Mouse (Mus musculus) CH12.LX (cell line): Measurements from ENCODE around the gene Znfx1. TPM values are rescaled to one million over a fixed set of nuclear protein-coding genes. Genes with fewer than 3 reads are reported as not detected.

Experiments
- DNase-seq: peaks from one replicate; pipeline ENCODE4 v3.0.0-alpha.2; 2013; ENCODE audit errors: extremely low read depth
- H3K27ac ChIP-seq: 2 replicates; pipeline ENCODE4 v1.5.1; 2012; ENCODE audit warnings: low read depth, mild to moderate bottlenecking, control low read depth, moderate library complexity; ENCODE audit not compliant: insufficient read depth
- H3K27me3 ChIP-seq: replicated peaks from 2 replicates; pipeline ENCODE3; 2012; ENCODE audit warnings: inconsistent platforms
- H3K36me3 ChIP-seq, 2 experiments: replicated peaks in 1 of 2; 2 replicates each; pipeline versions ENCODE3 to v1.6.1; 2012; ENCODE audit warnings: inconsistent platforms in 1 of 2, low read length in 1 of 2, mild to moderate bottlenecking in 1 of 2, mixed read lengths in 1 of 2, moderate library complexity in 1 of 2; ENCODE audit not compliant: control insufficient read depth in 1 of 2, insufficient read depth in 1 of 2
- H3K4me1 ChIP-seq, 2 experiments: 2 replicates each; pipeline ENCODE4 v1.6.1; 2012; ENCODE audit warnings: inconsistent platforms in 1 of 2, moderate library complexity in 1 of 2; ENCODE audit not compliant: insufficient read depth in 2 of 2, control insufficient read depth in 1 of 2
- H3K4me2 ChIP-seq: 2 replicates; pipeline ENCODE4 v1.6.1; 2012; ENCODE audit warnings: low read depth, mild to moderate bottlenecking, control low read depth; ENCODE audit not compliant: poor library complexity, insufficient read depth, severe bottlenecking
- H3K4me3 ChIP-seq, 3 experiments: fragments of 150-350 bp in 1 of 3; sonication (generic) in 1 of 3; replicated peaks in 1 of 3; 2 replicates each; pipeline versions ENCODE3 to v1.5.1; 2011 to 2012; ENCODE audit warnings: low read depth in 2 of 3, low read length in 2 of 3, mild to moderate bottlenecking in 2 of 3, moderate library complexity in 2 of 3, control low read depth in 1 of 3, improper control_type of control experiment in 1 of 3, inconsistent platforms in 1 of 3, mixed read lengths in 1 of 3; ENCODE audit not compliant: poor library complexity in 1 of 3
- H3K79me2 ChIP-seq: replicated peaks from 2 replicates; pipeline ENCODE4 v1.6.1; 2012; ENCODE audit warnings: mild to moderate bottlenecking, moderate library complexity; ENCODE audit not compliant: control insufficient read depth, poor library complexity, insufficient read depth, severe bottlenecking; ENCODE audit errors: extremely low read depth
- H3K9ac ChIP-seq: 2 replicates; pipeline ENCODE4 v1.6.1; 2012; ENCODE audit warnings: low read depth, mild to moderate bottlenecking, control low read depth, moderate library complexity; ENCODE audit not compliant: insufficient read depth
- H3K9me3 ChIP-seq: replicated peaks from 2 replicates; pipeline ENCODE3; 2012; ENCODE audit warnings: low read length, inconsistent platforms, mixed read lengths
- BHLHE40 ChIP-seq: IDR thresholded peaks from 2 replicates; pipeline ENCODE4 v1.6.1; 2011; ENCODE audit warnings: mild to moderate bottlenecking, low read depth, low read length, improper control_type of control experiment
- CHD1 ChIP-seq: IDR thresholded peaks from 2 replicates; pipeline ENCODE4 v1.6.1; 2012; ENCODE audit warnings: low read depth, low read length, improper control_type of control experiment, inconsistent platforms
- CHD2 ChIP-seq: IDR thresholded peaks from 2 replicates; pipeline ENCODE4 v1.6.1; 2011; ENCODE audit warnings: low read length, improper control_type of control experiment
- CTCF ChIP-seq, 2 experiments: IDR thresholded peaks in 1 of 2; conservative IDR thresholded peaks in 1 of 2; 2 replicates each; pipeline ENCODE4 v1.5.1; 2011 to 2012; ENCODE audit warnings: low read depth in 2 of 2, low read length in 2 of 2, improper control_type of control experiment in 1 of 2, inconsistent platforms in 1 of 2, mild to moderate bottlenecking in 1 of 2, moderate library complexity in 1 of 2
- ELF1 ChIP-seq: IDR thresholded peaks from 2 replicates; pipeline ENCODE4 v1.6.1; 2014; ENCODE audit warnings: low read depth, mild to moderate bottlenecking, inconsistent platforms, low read length, improper control_type of control experiment
- HCFC1 ChIP-seq: IDR thresholded peaks from 2 replicates; pipeline ENCODE4 v1.6.1; 2012; ENCODE audit warnings: low read depth, mild to moderate bottlenecking, inconsistent platforms, low read length, improper control_type of control experiment
- JUND ChIP-seq: conservative IDR thresholded peaks from 2 replicates; pipeline ENCODE4 v1.6.1; 2011; ENCODE audit warnings: low read depth, low read length, improper control_type of control experiment
- MAFK ChIP-seq: IDR thresholded peaks from 2 replicates; pipeline ENCODE4 v1.6.1; 2011; ENCODE audit warnings: low read length, improper control_type of control experiment; ENCODE audit not compliant: insufficient replicate concordance
- MAX ChIP-seq: IDR thresholded peaks from 2 replicates; pipeline ENCODE4 v1.6.1; 2011; ENCODE audit warnings: low read length, improper control_type of control experiment
- MYC ChIP-seq: IDR thresholded peaks from 2 replicates; pipeline ENCODE4 v1.6.1; 2011; ENCODE audit warnings: low read depth, mild to moderate bottlenecking, improper control_type of control experiment, low read length
- NELFE ChIP-seq: IDR thresholded peaks from 2 replicates; pipeline ENCODE4 v1.6.1; 2011; ENCODE audit warnings: low read depth, low read length, improper control_type of control experiment
- NRF1 ChIP-seq: IDR thresholded peaks from 2 replicates; pipeline ENCODE4 v1.6.1; 2014; ENCODE audit warnings: low read depth, mild to moderate bottlenecking, inconsistent platforms, low read length, improper control_type of control experiment, moderate library complexity
- PAX5 ChIP-seq: IDR thresholded peaks from 2 replicates; pipeline ENCODE4 v1.6.1; 2012; ENCODE audit warnings: low read length, inconsistent platforms, mixed read lengths
- POLR2A ChIP-seq: IDR thresholded peaks from 2 replicates; pipeline ENCODE4 v1.6.1; 2011; ENCODE audit warnings: low read depth, mild to moderate bottlenecking, improper control_type of control experiment, low read length
- POLR2AphosphoS2 ChIP-seq: IDR thresholded peaks from 2 replicates; pipeline ENCODE4 v1.6.1; 2011; ENCODE audit warnings: low read depth, low read length, improper control_type of control experiment
- SIN3A ChIP-seq: IDR thresholded peaks from 2 replicates; pipeline ENCODE4 v1.6.1; 2012; ENCODE audit warnings: low read length, improper control_type of control experiment, inconsistent platforms
- SMC3 ChIP-seq: IDR thresholded peaks from 2 replicates; pipeline ENCODE4 v1.6.1; 2011; ENCODE audit warnings: low read depth, low read length, improper control_type of control experiment
- TBP ChIP-seq: conservative IDR thresholded peaks from 2 replicates; pipeline ENCODE4 v1.6.1; 2011; ENCODE audit warnings: low read depth, low read length, improper control_type of control experiment
- TCF12 ChIP-seq: IDR thresholded peaks from 2 replicates; pipeline ENCODE4 v1.6.1; 2014; ENCODE audit warnings: low read depth, mild to moderate bottlenecking, inconsistent platforms, low read length, improper control_type of control experiment
- USF1 ChIP-seq: IDR thresholded peaks from 2 replicates; pipeline ENCODE4 v1.6.1; 2014; ENCODE audit warnings: low read depth, mild to moderate bottlenecking, inconsistent platforms, low read length, improper control_type of control experiment
- USF2 ChIP-seq: conservative IDR thresholded peaks from 2 replicates; pipeline ENCODE4 v1.6.1; 2011; ENCODE audit warnings: low read depth, low read length, improper control_type of control experiment
- ZC3H11A ChIP-seq: IDR thresholded peaks from 2 replicates; pipeline ENCODE4 v1.6.1; 2012; ENCODE audit warnings: low read depth, mild to moderate bottlenecking, inconsistent platforms, low read length, improper control_type of control experiment
- ZKSCAN1 ChIP-seq: IDR thresholded peaks from 2 replicates; pipeline ENCODE4 v1.6.1; 2012; ENCODE audit warnings: low read depth, inconsistent platforms, low read length, improper control_type of control experiment, borderline replicate concordance
- ZMIZ1 ChIP-seq: IDR thresholded peaks from 2 replicates; pipeline ENCODE4 v1.6.1; 2012; ENCODE audit warnings: low read depth, mild to moderate bottlenecking, inconsistent platforms, low read length, improper control_type of control experiment
- ZNF384 ChIP-seq: IDR thresholded peaks from 2 replicates; pipeline ENCODE4 v1.6.1; 2012; ENCODE audit warnings: low read depth, low read length, improper control_type of control experiment, inconsistent platforms
- dilution Hi-C: fragments of 300-500 bp; cut with MboI; formaldehyde crosslinking; loops from 2 replicates; pipeline ENCODE4 v1.14.3; 2020; ENCODE audit warnings: low sequenced_read_pairs; ENCODE audit not compliant: extremely low pct_unique_long_range_greater_than_20kb, extremely low pct_ligation_motif_present
- in situ Hi-C: fragments of 300-500 bp; cut with MboI; formaldehyde crosslinking; loops from 3 replicates; pipeline ENCODE4 v1.14.3; 2019; ENCODE audit warnings: low sequenced_read_pairs, low pct_ligation_motif_present, low pct_unique_long_range_greater_than_20kb, mixed read lengths
- polyA plus RNA-seq: library from polyadenylated mRNA; unstranded; fragments of >175 nt; gene quantifications from 2 replicates; pipeline ENCODE4 v1.2.1, GENCODE M21; 2012; ENCODE audit warnings: low read depth; ENCODE audit not compliant: insufficient read length
- total RNA-seq, 2 experiments: library from RNA; depleted of rRNA; stranded (reverse); fragments of 300-350 nt in 1 of 2; fragments of >200 nt in 1 of 2; gene quantifications; 2 replicates each; pipeline ENCODE4 v1.2.3; 2012 to 2014

Gene Znfx1
- total and polyA plus RNA-seq, 3 experiments = 5.1 to 9.0 (median 8.1) TPM

DNA sequence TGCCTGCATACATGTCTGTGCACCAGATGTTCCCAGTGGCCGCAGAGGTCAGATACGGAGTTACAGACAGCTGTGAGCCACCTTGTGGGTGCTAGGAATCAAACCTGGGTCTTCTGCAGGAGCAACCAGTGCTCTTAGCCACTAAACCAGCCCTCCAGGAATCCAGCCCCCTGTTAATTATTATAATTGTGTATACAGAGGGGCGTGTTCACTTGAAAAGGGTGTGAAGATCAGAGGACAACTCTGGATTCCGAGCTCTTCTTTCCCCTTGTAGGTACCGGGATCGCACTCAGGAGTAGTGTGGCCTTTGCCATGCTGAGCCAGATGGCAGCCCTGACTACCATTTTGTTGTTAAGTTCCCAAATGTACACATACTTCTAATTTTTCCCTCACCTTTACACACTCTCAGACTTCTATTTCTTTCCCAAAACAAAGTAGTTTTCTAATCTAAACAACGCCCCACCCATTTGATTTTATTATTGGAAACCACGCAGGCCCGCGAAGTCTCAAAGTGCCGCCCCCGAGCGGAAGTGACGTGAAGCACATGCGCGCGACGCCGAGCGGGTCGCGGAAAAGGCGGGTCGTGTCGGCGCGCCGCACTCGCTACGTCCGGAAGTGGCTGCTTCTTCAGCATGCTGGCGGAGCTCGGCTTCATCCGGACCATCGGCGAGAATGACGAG lies 48.0 kb downstream of the Znfx1 start, which contains the start of gene Ddx27 (continued):
- TF ChIP-seq MAX (peak; percentile 91), ZC3H11A (no peak), MYC (peak; percentile 80), CTCF (conservative IDR thresholded peaks at IDR 0.05 in 1 of 2, IDR thresholded peaks at IDR 0.05 in 1 of 2; ENCODE audit: low read depth in 2 of 2, low read length in 2 of 2) (0 out of 4 replicates have a peak, but pooled peaks of 1 of the 2 experiments have one; percentile 26), ELF1 (peak; percentile 96), USF1 (no peak), SMC3 (no peak), POLR2A (peak; percentile 92), MAFK (no peak), POLR2AphosphoS2 (peak; percentile 65; the same call in 1 of the 2 replicates), SIN3A (peak; percentile 75), ZNF384 (no peak), NRF1 (peak; percentile 89), TBP (peak; percentile 52; the same call in 1 of the 2 replicates), PAX5 (no peak), HCFC1 (peak; percentile 92), TCF12 (peak; percentile 71), CHD2 (no peak), JUND (no peak), ZKSCAN1 (no peak), USF2 (no peak)

DNA sequence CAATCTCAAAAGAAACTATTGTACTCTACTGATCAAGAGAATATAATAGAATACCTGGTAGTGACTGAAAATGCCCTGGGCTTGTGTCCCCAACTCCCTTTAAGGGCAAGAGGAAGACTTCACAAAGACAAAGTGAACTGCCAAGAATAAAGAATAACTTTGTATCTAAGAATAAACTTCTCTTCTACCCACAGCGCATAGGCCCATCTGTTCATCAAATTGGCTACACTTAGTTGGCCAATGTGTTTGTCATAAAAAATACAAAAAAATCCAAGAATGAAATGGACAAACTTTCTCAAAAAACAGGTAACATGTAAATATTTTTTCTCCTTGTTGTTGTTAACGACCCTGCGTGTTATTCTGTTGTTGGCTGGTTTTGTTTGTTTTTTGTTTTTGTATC lies 52.3 kb downstream of the Znfx1 start:
- no peaks in the 10 kb centered on the region for H3K36me3 ChIP-seq
- no peak overlapping the region for H3K9ac ChIP-seq
- no peak for TF ChIP-seq BHLHE40
- TF ChIP-seq NELFE = no peak
- no peak for TF ChIP-seq MYC
- TF ChIP-seq ZNF384 = no peak
- TF ChIP-seq POLR2AphosphoS2 = no peak
- TF ChIP-seq CHD1 = no peak
- no peak for TF ChIP-seq ZMIZ1
- H3K9me3 ChIP-seq = no peaks in the 10 kb centered on the region
- dilution Hi-C loops = no loop called here
- in situ Hi-C loops = no loop called here
- peaks cover 4% of the 10 kb centered on the region for H3K79me2 ChIP-seq
- H3K27me3 ChIP-seq = no peaks in the 10 kb centered on the region
- no peak overlapping the region for H3K4me2 ChIP-seq
- DNase-seq = no peak
- H3K4me3 ChIP-seq = no peak overlapping the region
- no peaks in the 10 kb centered on the region for H3K4me1 ChIP-seq
- H3K27ac ChIP-seq = no peak overlapping the region
